Mouse (Mus musculus) urinary bladder, postnatal 14 days (tissue): Measurements from ENCODE around the gene Rnf152.

ENCODE experiments used
- DNase-seq: peaks from one replicate; pipeline ENCODE4 v3.0.0; 2021; ENCODE audit warnings: low spot score

The Rnf152 gene

GRCm38 (mm10) chr1:105356291-105357011 is at the start of gene Rnf152:
Gene Rnf152 (minus strand): TSS chr1:105356710.
- peak; percentile 52 for DNase-seq

GRCm38 (mm10) chr1:105402853-105403252 is 46.3 kb upstream of the Rnf152 start:
- no peak for DNase-seq

DNA sequence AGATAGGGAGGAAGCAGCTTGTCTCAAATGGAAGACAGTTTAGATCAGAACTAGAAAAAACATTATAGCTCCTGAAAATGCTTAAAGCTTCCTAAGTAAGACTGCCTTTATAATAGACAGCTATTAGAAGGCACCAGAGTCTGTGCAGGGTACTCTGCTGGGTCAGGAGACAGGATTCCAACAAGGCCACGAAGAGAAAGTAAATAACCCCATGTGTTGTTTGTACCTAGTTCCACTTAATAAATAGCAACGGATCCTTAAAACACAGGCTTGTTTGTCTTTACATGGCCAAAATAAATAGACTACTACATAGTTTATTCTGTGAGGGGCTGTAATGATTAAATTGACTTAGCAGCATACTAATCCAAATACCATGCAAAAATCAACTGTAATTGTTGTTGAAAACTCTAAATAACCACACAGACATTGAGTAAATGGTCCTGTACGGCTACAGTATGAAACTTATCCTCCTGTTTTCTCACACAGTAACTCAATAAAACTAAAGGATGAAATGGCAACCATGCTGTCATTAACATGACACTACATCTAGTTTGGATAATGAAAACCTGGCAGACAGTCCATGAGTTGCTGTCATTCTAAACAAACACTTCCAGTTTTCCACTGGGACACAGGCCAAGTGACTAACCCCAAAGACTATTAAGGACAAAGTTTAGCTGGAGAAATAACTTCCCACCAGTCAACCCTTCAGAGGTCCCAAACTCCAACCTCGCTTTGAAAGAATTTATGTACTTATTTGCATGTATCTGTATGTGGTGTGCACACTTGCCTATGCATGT is 27.8 kb upstream of the Rnf152 start:
- DNase-seq = peak; percentile 5

GRCm38 (mm10) chr1:105377546-105377945 is 21.0 kb upstream of the Rnf152 start:
- no peak for DNase-seq

DNA sequence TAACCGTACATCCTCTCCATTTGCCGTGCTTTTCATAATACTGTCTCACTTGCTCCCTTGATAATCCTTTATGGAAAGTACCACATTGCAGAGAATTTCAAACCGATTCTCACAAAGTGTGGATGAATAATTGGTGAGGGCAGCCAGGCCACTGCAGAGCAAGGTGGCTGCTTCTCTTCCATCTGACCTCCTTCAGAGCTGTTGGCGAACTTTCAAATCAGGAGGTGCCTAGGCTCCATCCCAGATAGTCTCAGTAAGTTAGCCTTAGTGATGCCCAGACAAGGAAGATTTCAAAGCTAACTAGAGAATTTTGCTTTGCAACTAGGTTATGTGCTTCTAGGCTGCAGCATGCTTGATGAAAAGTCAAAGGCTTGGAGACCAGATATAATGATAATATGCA is 18.1 kb upstream of the Rnf152 start:
- DNase-seq = no peak

DNA sequence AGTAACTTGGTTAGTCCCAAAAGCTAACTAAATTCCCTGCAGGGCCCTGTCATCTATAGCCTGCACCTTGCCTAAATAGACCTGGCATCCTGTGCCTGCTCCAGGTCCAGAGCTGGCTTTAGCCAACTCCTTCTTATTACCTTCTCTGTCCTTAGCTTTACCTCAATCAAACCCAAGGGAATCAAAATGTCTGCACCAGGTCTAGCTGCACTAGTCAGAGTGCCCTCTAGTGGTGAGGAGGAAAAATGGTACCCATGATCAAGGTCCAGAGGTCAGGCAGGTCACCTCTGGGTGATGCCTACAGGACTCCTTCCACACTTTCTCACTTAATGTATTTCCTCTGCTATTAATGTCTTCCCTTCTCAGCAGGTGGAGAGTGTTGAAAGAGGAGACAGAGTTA is 6.2 kb upstream of the Rnf152 start:
- no peak for DNase-seq

DNA sequence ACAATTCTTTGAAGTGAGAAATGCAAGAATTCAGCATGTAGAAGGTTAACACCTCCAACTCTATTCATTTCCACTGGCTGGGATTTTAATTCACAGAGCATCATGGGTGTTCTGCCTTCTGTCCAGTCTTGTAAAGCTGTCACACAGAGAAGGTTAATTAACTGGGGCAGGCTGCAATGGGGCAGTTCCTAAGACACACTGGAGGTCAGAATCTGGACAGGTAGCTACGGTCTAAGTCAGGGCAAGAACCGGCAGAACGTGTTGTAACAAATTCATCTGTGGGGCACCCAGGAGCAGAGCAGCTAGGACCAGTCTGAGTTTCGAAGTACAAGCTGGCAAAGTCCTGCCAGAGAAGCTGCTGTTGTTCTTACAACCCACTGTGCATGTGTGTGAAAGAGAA is 2.4 kb upstream of the Rnf152 start:
- no peak for DNase-seq

GRCm38 (mm10) chr1:105355910-105356290 is 610 bp downstream of the Rnf152 start:
- peak; percentile 5 for DNase-seq

DNA sequence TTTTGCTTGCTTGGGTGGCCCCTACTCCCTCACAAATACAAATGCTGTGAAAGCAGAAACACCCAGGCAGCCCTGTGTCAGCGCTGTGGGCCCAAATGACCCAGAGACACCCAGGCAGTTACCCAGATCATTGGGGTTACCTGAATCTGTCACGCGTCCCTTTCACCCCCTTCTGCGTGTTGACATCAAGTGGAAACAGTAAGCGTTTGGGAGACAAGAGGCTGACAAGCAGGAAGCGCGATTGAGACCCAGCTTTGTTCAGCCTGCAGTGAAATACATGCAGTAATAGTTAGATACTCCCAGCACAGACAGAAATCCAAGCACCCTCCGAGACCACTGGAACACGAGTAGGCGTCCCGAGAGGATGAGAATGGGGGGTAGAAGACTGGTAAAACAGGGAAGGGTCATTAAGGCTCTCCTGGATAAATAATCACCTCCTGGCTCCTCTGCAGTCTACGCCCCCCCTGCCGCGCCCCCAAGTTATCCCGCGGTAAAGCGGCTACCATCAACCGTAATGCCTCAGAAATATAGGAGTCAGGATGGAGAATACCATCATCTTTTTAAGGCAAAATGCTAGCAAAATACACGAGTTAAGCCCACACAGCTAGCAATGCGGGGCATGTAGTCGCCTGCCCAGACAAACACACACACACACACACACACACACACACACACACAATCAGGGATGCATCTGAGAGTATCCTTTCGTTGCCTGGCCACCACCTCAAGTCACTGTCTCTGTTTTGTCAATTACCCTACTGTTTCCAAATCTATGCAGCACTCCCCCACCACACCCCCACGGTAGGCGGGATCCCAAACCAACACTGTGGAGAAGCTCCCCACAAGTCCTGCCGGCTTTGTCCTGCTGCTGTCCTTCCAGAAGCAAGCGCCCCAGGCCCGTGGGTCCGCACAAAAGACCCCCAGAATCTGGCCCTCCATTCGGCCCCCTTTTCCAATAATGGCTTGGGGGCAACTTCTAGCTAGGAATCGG is 1.3 kb downstream of the Rnf152 start:
- DNase-seq = peak; percentile 20

DNA sequence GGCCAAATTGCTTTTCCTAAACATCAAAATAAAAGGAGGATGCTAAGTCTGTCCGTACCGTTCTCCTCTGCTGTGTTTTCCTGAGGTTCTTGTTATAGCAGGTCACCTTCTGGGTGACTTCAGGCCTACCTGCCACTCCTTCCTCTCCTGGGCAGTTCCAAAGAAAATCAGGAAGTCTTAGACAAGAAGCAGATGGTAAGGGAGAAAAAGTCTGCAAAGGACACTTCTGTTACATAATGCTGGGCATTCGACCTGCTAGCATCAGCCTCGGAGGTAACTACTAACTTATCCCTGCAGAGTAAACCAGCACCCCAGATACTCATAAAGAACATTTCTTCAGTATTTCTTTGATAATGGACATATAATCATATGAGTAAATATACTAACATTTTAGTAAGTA is 4.7 kb downstream of the Rnf152 start:
- DNase-seq = no peak

GRCm38 (mm10) chr1:105342305-105342704 is 14.2 kb downstream of the Rnf152 start:
- DNase-seq = no peak

GRCm38 (mm10) chr1:105340943-105341342 is 15.6 kb downstream of the Rnf152 start:
- no peak for DNase-seq

- no peak for DNase-seq
Measured at GRCm38 (mm10) chr1:105337397-105337796, 19.1 kb downstream of the Rnf152 start.

DNA sequence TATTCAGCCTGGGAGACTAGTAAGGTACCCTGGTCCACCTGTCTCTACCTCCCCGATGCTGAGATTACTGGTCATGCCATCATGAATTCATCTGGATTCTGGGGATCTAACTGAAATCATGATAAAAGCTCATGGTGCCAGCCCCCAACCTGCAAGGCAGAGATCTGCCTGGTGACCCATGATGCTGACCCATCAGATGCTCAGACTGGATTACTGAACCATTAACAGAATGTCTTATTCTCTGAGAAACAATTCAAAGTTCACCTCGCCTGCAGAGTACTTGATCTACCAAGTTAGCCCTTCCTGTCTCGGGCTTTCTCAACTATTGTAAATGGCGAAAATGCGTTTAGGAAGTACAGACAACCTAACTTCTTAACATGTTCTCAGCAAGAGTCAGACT is 20.4 kb downstream of the Rnf152 start:
- no peak for DNase-seq

DNA sequence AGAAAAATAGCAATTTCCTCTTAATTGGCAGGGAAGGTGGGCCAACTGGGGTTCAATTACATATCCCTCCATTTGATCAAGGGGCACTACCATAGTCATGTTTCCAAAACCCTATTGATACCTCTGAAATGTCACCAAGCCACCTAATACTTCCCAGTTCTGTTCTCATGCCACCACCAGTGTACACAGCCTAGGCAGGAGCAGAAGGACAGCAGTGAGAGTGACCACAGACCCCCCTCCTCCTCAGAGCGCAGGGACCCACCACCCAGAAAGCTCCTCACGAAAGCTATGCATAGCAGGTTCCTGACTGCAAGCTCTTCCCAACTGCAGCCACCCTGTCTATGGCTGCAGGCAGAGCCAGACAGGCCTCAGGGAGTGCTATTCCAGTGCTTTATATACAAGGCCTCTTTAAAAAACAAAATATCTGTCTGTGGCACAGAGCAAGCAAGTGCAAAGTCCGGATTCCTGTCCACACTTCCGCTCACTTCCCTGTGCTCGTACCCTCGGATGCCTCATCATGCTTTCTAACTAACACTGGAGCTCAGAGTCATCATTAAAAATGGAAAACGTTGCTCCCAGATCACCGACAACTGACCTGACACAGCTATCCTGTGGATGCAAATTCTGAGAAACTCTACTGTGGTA is 24.3 kb downstream of the Rnf152 start:
- DNase-seq = no peak

DNA sequence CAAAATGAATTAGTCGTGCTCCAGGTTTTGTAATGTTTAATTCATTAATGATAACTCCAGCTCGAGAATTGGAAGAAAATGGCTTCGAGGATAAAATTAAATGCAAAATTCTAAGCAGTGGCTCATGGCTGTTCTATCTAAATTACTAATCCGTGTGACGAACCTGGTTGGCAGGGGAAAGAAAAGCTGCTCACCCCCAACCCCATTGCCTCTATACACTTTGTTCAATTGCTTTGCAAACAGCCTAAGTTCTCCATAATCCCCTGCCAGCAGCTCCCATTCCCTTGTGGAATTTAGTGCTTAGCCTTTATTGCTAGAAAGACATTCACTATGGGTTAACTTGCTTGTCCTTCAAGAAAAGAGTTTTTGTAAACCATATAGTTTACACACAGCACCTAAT is 24.9 kb downstream of the Rnf152 start:
- no peak for DNase-seq

DNA sequence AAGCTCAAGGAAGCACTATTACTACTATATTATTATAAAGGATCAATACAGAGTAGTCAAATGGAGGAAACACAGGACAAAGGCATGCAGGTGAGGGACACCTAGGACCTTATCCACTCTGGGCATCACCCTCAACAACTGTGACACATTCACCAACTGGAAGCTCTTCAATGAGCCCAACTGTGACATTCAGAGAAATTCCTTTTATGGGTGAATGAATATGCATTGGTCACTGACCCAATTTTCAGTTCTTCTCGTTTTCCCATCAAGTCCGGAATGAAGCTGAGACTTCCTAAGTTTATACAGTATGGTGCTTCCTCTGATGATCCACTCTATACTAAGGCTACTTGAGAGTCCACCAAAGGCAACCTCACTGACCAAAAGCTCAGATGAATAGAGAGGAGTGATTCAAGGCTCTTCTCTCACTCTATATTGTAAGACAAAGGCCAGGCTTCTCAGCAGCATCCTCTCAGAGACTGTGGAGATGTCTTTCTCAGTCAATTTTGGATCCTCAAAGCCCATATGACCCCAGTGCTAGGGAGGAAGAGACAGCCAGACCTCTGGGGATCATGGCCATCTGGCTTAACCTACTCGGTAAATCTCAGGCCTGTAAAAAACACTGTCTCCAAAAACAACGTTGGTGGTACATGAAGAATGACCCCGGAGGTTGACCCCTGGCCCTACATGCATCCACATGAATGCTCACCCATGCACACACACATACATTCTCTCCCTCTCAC is 25.8 kb downstream of the Rnf152 start:
- no peak for DNase-seq

GRCm38 (mm10) chr1:105327789-105328188 is 28.7 kb downstream of the Rnf152 start:
- DNase-seq = no peak

GRCm38 (mm10) chr1:105324636-105325035 is 31.9 kb downstream of the Rnf152 start:
- no peak for DNase-seq

- DNase-seq = no peak
Measured at GRCm38 (mm10) chr1:105314010-105314800, 42.3 kb downstream of the Rnf152 start.

DNA sequence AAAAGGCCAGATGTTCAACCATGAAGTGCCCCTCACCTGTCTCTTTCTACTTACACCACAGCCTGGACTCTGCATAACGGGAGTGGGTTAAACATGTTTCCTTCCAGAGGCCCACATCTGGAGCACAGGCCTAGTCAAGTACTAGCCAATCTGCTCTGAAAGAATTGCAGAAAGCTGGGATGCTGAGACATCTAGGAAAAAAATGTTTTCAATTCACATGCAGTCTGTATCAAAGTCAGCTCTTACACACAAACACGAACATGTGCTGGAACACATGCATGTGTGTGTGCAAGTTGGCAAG is 44.0 kb downstream of the Rnf152 start:
- no peak for DNase-seq
